Mouse (Mus musculus) frontal cortex, adult 2 months (tissue): ENCODE measurements at regions not wholly inside any gene's neighbourhood (a gene's known extent, or its start where the extent isn't known, plus 50 kb on each side); places are given as distances from the start of the nearest gene placed in this dataset.
"Not testable (repeated sequence)": the region's sequence is repeated elsewhere in the genome, so short reads cannot be mapped to it uniquely, and the experiment has no call there.

Experiments used
- DNase-seq, 2 experiments: peaks; one replicate each; pipeline ENCODE4 v3.0.0; 2022; ENCODE audit warnings: low spot score in 1 of 2; ENCODE audit errors: extremely low spot score in 1 of 2

GRCm38 (mm10) chr13:111860931-111861330 lies 52.1 kb upstream of the Map3k1 start:
- DNase-seq = no peak

GRCm38 (mm10) chr13:111862316-111862715 lies 53.5 kb upstream of the Map3k1 start:
- DNase-seq = no peak

- no peak for DNase-seq
Measured at GRCm38 (mm10) chr13:111865956-111866355, 57.2 kb upstream of the Map3k1 start.

GRCm38 (mm10) chr13:111867261-111867660 lies 58.5 kb upstream of the Map3k1 start:
- no peak for DNase-seq

GRCm38 (mm10) chr13:111867763-111868725 lies 59.3 kb upstream of the Map3k1 start:
- DNase-seq = peak in 1 of 2 experiments; percentile 39

GRCm38 (mm10) chr13:111868947-111869346 lies 60.2 kb upstream of the Map3k1 start:
- DNase-seq = no peak

- DNase-seq = peak; percentile 27 to 61
Measured at GRCm38 (mm10) chr13:111869771-111870437, 61.1 kb upstream of the Map3k1 start.

GRCm38 (mm10) chr13:111870505-111870904 lies 61.7 kb upstream of the Map3k1 start:
- no peak for DNase-seq

GRCm38 (mm10) chr13:111871672-111872410 lies 63.0 kb upstream of the Map3k1 start:
- no peak for DNase-seq

GRCm38 (mm10) chr13:111874330-111874729 lies 65.5 kb upstream of the Map3k1 start:
- no peak for DNase-seq

- no peak for DNase-seq
Measured at GRCm38 (mm10) chr13:111876404-111876803, 67.6 kb upstream of the Map3k1 start.

- no peak for DNase-seq
Measured at GRCm38 (mm10) chr13:111876847-111877246, 68.1 kb upstream of the Map3k1 start.

GRCm38 (mm10) chr13:111883768-111884566 lies 75.2 kb upstream of the Map3k1 start:
- not testable (repeated sequence) for DNase-seq

GRCm38 (mm10) chr13:111890792-111891191 lies 82.0 kb upstream of the Map3k1 start:
- DNase-seq = no peak

GRCm38 (mm10) chr13:111892141-111892540 lies 83.3 kb upstream of the Map3k1 start:
- no peak for DNase-seq

- DNase-seq = no peak
Measured at GRCm38 (mm10) chr13:111893221-111893713, 84.5 kb upstream of the Map3k1 start.

GRCm38 (mm10) chr13:111894804-111895478 lies 86.1 kb upstream of the Map3k1 start:
- DNase-seq = no peak

GRCm38 (mm10) chr13:111896279-111896678 lies 87.5 kb upstream of the Map3k1 start:
- no peak for DNase-seq

GRCm38 (mm10) chr13:111903361-111903760 lies 94.6 kb upstream of the Map3k1 start:
- DNase-seq = no peak
